Mouse (Mus musculus) liver, adult 2 months (tissue): ENCODE measurements around the gene Rab3ip. TPM values are rescaled to one million over a fixed set of nuclear protein-coding genes. Genes with fewer than 3 reads are reported as not detected.

Source experiments
- DNase-seq: peaks from one replicate; pipeline ENCODE4 v3.0.0-alpha.2; 2011; ENCODE audit warnings: low read depth, low spot score; ENCODE audit errors: extremely low read depth
- H3K27ac ChIP-seq: fragments of 200-500 bp; replicated peaks from 2 replicates; pipeline ENCODE4 v1.5.1; 2012; ENCODE audit warnings: low read depth, mild to moderate bottlenecking, control low read depth, inconsistent platforms, low read length; ENCODE audit not compliant: insufficient read depth
- H3K27me3 ChIP-seq: fragments of 200-500 bp; 2 replicates; pipeline ENCODE4 v1.6.1; 2012; ENCODE audit warnings: mild to moderate bottlenecking, moderate library complexity, low read length, inconsistent platforms; ENCODE audit not compliant: control insufficient read depth, insufficient read depth
- H3K36me3 ChIP-seq: fragments of 200-500 bp; 2 replicates; pipeline ENCODE4 v1.6.1; 2012; ENCODE audit warnings: low read length, inconsistent platforms; ENCODE audit not compliant: control insufficient read depth, insufficient read depth
- H3K4me1 ChIP-seq: fragments of 200-500 bp; 2 replicates; pipeline ENCODE4 v1.6.1; 2011; ENCODE audit warnings: low read length; ENCODE audit not compliant: control insufficient read depth, insufficient read depth
- H3K4me3 ChIP-seq: fragments of 200-500 bp; 2 replicates; pipeline ENCODE4 v1.5.1; 2011; ENCODE audit warnings: low read depth, mild to moderate bottlenecking, control low read depth, low read length, moderate library complexity; ENCODE audit not compliant: insufficient read depth
- H3K79me2 ChIP-seq: fragments of 200-500 bp; 2 replicates; pipeline ENCODE4 v1.6.1; 2012; ENCODE audit warnings: inconsistent platforms, mild to moderate bottlenecking, low read length, moderate library complexity; ENCODE audit not compliant: control insufficient read depth, insufficient read depth
- H3K9ac ChIP-seq: fragments of 200-500 bp; 2 replicates; pipeline ENCODE4 v1.6.1; 2012; ENCODE audit warnings: low read depth, mild to moderate bottlenecking, control low read depth, inconsistent platforms, low read length
- CTCF ChIP-seq: fragments of 200-500 bp; IDR thresholded peaks from 2 replicates; pipeline ENCODE4 v1.5.1; 2011; ENCODE audit warnings: low read depth, low read length, control low read depth
- POLR2A ChIP-seq: fragments of 200-500 bp; IDR thresholded peaks from 2 replicates; pipeline ENCODE4 v1.6.1; 2011; ENCODE audit warnings: low read length, control low read depth; ENCODE audit not compliant: insufficient read depth; ENCODE audit errors: extremely low read depth
- WGBS: fragments of 180-500 bp; shearing (Covaris S2); methylation state at CpG from one replicate; pipeline ENCODE4 v1.1.7; 2018; 5-methylcytosine and 5-hydroxymethylcytosine counted together
- polyA plus RNA-seq: library from polyadenylated mRNA; depleted of rRNA; stranded (reverse); fragments of >200 nt; gene quantifications from 2 replicates; pipeline ENCODE4 v1.2.3, GENCODE M21; 2012
- total RNA-seq: library from RNA; depleted of rRNA; stranded (reverse); fragments of >200 nt; gene quantifications from 2 replicates; pipeline ENCODE4 v1.2.3, GENCODE M21; 2014

The Rab3ip gene
- total and polyA plus RNA-seq, 2 experiments: 25.9 to 66.5 TPM

DNA sequence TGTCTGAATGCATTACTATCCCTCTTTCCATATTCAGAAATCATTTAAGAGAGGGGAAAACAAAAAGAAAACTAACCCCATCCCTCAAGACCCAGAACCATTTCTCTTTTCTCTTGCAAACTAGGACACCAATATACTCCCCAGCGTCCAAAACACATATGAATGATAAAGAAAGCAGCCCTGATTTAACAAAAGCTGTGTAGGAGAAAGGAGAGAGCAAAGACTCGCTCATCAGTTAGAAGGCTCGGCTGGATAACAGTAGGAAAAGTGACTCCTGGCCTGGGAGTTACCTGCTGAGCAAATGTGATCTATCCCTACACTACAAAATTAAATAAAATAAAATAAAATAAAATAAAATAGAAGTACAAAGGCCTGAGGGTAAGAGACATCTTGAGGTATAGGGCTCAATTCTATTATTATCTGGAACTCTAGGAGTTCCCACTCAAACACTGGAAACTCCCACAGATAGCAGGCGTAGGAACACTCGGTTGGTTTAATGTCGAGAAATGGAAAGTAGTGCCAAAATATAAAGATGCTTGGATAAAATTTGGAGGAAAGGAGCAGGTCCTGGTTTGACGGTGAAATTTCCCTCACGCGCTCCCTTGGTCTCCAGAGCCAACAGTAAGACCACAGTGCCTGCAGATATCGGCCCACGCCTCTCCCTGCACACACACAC, 6.1 kb upstream of the Rab3ip start:
- Histone ChIP-seq H3K9ac (no peak overlapping the region), H3K4me3 (no peak overlapping the region), H3K27me3 (no peaks in the 10 kb centered on the region), H3K36me3 (no peaks in the 10 kb centered on the region), H3K79me2 (no peaks in the 10 kb centered on the region), H3K4me1 (no peaks in the 10 kb centered on the region), H3K27ac (no peak overlapping the region)
- TF ChIP-seq POLR2A (no peak), CTCF (no peak)
- DNase-seq: no peak
- WGBS: 94% methylated on average over 11 of the region's 11 CpGs

DNA sequence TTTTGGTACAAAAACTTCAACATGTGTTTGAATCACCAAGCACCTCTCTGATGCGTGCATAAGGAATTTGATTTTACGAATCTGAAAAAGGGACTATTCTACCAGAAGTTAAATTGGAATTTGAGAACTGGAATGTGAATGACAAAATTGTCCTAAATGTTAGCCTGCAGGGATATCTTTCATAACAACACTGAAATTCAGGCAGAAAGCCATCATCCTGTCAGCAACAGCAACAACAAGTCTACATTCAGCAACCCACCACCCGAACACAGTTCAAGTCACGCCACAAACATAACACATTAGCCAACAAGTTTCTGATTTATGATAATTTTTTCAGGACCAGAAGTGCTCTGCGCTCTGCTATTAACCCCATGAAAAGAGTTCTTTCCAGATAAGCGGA, 4.6 kb upstream of the Rab3ip start:
- no peaks in the 10 kb centered on the region for H3K79me2 ChIP-seq
- TF ChIP-seq POLR2A (no peak), CTCF (no peak)
- H3K4me1 ChIP-seq: no peaks in the 10 kb centered on the region
- no peak overlapping the region for H3K9ac ChIP-seq
- no peak overlapping the region for H3K27ac ChIP-seq
- H3K27me3 ChIP-seq: no peaks in the 10 kb centered on the region
- DNase-seq: no peak
- 97% methylated on average over 6 of the region's 6 CpGs for WGBS
- no peak overlapping the region for H3K4me3 ChIP-seq
- no peaks in the 10 kb centered on the region for H3K36me3 ChIP-seq

DNA sequence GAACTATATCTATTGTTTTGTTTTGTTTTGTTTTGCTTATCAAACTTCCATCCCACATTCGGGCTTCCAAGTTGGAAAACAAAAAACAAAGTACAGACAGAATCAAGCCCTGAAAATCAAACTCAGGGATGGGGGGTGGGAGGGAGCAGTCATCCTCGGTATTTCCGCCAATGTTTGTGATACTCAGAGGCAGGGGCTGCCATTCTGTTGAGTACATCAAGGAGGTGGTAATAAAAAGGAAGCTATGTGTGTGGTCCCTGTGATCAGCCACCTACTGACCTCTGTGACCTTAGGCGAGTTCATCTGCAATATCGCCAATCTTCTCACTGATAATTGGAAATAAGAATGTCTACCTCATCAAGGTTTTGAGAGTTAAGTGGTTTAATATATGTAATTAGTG, 317 bp upstream of the Rab3ip start:
- 0 out of 2 replicates have a peak overlapping the region, but pooled peaks have one; percentile 10 for H3K27ac ChIP-seq
- H3K9ac ChIP-seq: no peak overlapping the region

DNA sequence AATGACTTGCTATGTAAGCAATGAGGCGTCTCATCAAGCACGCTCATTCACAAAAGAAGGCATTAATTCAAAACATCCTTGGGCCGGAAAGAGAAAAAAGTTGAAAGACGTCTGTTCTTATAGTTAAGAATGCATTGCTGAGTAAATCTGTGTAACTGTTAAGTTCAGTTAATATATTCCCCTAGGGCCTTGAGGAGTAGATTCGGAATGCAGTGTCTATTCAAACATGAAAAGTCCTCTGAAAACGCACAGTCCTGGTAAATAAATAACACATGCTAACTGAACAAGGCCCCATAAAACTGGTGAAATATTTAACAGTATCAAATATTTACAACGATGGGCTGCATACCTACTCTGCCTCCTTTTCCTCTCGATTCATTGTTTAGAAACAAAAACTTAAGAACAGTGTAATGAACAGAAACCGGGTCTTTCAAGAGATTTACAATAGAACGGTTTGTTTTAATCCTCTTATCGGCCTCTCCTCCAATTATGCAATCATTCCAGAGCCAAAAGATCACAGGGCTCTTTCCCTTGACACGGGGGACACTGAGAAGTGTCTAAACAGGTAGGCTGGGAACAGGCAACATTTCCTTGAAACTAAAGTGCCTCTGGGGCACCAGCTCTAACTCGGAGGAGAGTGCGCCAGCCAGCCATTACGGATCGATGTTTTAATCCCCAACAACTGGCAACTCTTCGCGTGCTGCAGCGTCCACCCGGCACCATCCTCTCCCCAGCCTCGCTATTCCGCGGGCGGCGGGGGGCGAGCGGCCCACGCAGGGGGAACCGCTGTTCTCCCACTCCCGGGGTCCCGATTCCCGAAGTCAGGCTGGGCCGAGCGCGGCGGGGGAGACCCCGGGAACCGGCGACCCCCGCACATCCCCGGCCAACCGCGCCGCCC, 1.2 kb downstream of the Rab3ip start:
- H3K36me3 ChIP-seq: no peaks in the 10 kb centered on the region
- peak; percentile 82 for DNase-seq
- H3K9ac ChIP-seq: peak overlapping the region; percentile 93
- H3K27me3 ChIP-seq: no peaks in the 10 kb centered on the region
- TF ChIP-seq CTCF (no peak), POLR2A (no peak)
- H3K79me2 ChIP-seq: peaks cover 18% of the 10 kb centered on the region
- H3K27ac ChIP-seq: peak overlapping the region; percentile 66
- peak overlapping the region; percentile 91 for H3K4me3 ChIP-seq
- peaks cover 11% of the 10 kb centered on the region for H3K4me1 ChIP-seq
- WGBS: 4% methylated on average over 44 of the region's 44 CpGs

More for the DNA sequence above, 317 bp upstream of the Rab3ip start:
- Histone ChIP-seq H3K4me3 (peak overlapping the region; percentile 35), H3K4me1 (peaks cover 8% of the 10 kb centered on the region), H3K79me2 (peaks cover 15% of the 10 kb centered on the region), H3K27me3 (no peaks in the 10 kb centered on the region), H3K36me3 (no peaks in the 10 kb centered on the region)
- DNase-seq: no peak
- 31% methylated on average over 5 of the region's 5 CpGs for WGBS
- TF ChIP-seq CTCF (no peak), POLR2A (no peak)

DNA sequence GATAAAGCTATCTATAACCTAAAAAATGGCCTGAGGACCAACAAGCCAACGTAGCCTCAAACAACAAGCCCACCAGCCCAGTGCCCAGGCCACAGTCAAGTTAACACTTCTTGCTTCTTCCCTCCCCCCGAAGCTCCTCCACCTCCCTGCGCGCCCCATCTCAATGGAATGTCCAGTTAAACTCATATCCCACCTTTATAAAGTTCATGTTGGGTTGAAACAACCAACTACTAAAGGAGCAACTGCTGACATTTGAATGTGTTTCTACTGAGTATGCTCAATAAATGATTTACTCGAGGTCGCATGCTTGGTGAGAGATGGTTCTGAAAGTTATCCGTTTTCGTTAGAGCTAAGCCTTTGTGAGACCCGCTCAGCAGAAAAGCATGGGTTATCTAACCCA, 2.2 kb downstream of the Rab3ip start:
- Histone ChIP-seq H3K36me3 (no peaks in the 10 kb centered on the region), H3K79me2 (peaks cover 18% of the 10 kb centered on the region), H3K9ac (no peak overlapping the region), H3K4me1 (peaks cover 11% of the 10 kb centered on the region), H3K27ac (no peak overlapping the region), H3K4me3 (no peak overlapping the region), H3K27me3 (no peaks in the 10 kb centered on the region)
- peak; percentile 29 for DNase-seq
- WGBS: 57% methylated on average over 9 of the region's 9 CpGs
- no peak for TF ChIP-seq POLR2A
- TF ChIP-seq CTCF: no peak
